Mouse (Mus musculus) lung, postnatal 0 days (tissue): ENCODE measurements around the gene Csf2. TPM values are rescaled to one million over a fixed set of nuclear protein-coding genes. Genes with fewer than 3 reads are reported as not detected.

ENCODE experiments used
- ATAC-seq: fragments of 200-750 bp; cut with Nextera tagmentation; 2 replicates; pipeline ENCODE4 v1.8.0; 2017; ENCODE audit warnings: moderate library complexity
- DNase-seq: peaks from one replicate; pipeline ENCODE4 v3.0.0-alpha.2; 2016; ENCODE audit warnings: low spot score
- H3K27ac ChIP-seq: fragments of 300-500 bp; sonication (generic); 2 replicates; pipeline ENCODE4 v1.5.1; 2014; ENCODE audit warnings: antibody characterized with exemption, mild to moderate bottlenecking, low read length, mixed read lengths
- H3K27me3 ChIP-seq: fragments of 300-500 bp; sonication (generic); replicated peaks from 2 replicates; pipeline ENCODE4 v1.6.1; 2014; ENCODE audit warnings: low read length, mixed read lengths; ENCODE audit not compliant: insufficient read depth
- H3K36me3 ChIP-seq: fragments of 300-500 bp; sonication (generic); 2 replicates; pipeline ENCODE4 v1.6.1; 2014; ENCODE audit warnings: low read length, mixed read lengths; ENCODE audit not compliant: insufficient read depth
- H3K4me1 ChIP-seq: fragments of 300-500 bp; sonication (generic); 2 replicates; pipeline ENCODE4 v1.6.1; 2014; ENCODE audit warnings: antibody characterized with exemption, low read depth, low read length, mixed read lengths; ENCODE audit not compliant: insufficient read depth
- H3K4me2 ChIP-seq: fragments of 300-500 bp; sonication (generic); replicated peaks from 2 replicates; pipeline ENCODE4 v1.6.1; 2014; ENCODE audit warnings: low read depth, mild to moderate bottlenecking, low read length, moderate library complexity, mixed read lengths
- H3K4me3 ChIP-seq: fragments of 300-500 bp; sonication (generic); 2 replicates; pipeline ENCODE4 v1.5.1; 2014; ENCODE audit warnings: low read depth, low read length
- H3K9ac ChIP-seq: fragments of 300-500 bp; sonication (generic); replicated peaks from 2 replicates; pipeline ENCODE4 v1.6.1; 2014; ENCODE audit warnings: low read depth, mild to moderate bottlenecking
- H3K9me3 ChIP-seq: fragments of 300-500 bp; sonication (generic); 2 replicates; pipeline ENCODE4 v1.6.1; 2016; ENCODE audit warnings: low read length, mixed read lengths
- CTCF ChIP-seq: IDR thresholded peaks from 2 replicates; pipeline ENCODE4 v1.5.1; 2016; ENCODE audit warnings: antibody characterized with exemption, mild to moderate bottlenecking
- EP300 ChIP-seq: IDR thresholded peaks from 2 replicates; pipeline ENCODE4 v1.6.1; 2016; ENCODE audit warnings: antibody characterized with exemption, mild to moderate bottlenecking, control low read depth
- WGBS: fragments of 180-500 bp; shearing (Covaris S2); extraction: QIAGEN DNeasy Blood & Tissue Kit; methylation state at CpG from one replicate; pipeline ENCODE4 v1.1.7; 2014; 5-methylcytosine and 5-hydroxymethylcytosine counted together
- polyA plus RNA-seq: library from polyadenylated mRNA; unstranded; fragments of >200 nt; fragmentation: Nextera tagmentation; extraction: Ambion mirVana; gene quantifications from 2 replicates; pipeline ENCODE4 v1.2.1, GENCODE M21; 2015

Csf2 gene
- polyA plus RNA-seq, 1 experiment from 2014 or later: 16.9 TPM

- Histone ChIP-seq H3K36me3 (no peaks in the 10 kb centered on the region), H3K27ac (no peak overlapping the region), H3K4me2 (no peak overlapping the region), H3K4me1 (no peaks in the 10 kb centered on the region), H3K9ac (no peak overlapping the region), H3K27me3 (no peaks in the 10 kb centered on the region), H3K9me3 (no peaks in the 10 kb centered on the region), H3K4me3 (no peak overlapping the region)
- ATAC-seq (no peak), DNase-seq (no peak)
- TF ChIP-seq CTCF (no peak), EP300 (no peak)
- 56% methylated on average over 6 of the region's 6 CpGs for WGBS
Measured at GRCm38 (mm10) chr11:54244465-54244864, 5.0 kb downstream of the Csf2 start.

- H3K4me3 ChIP-seq: no peak overlapping the region
- no peak overlapping the region for H3K27ac ChIP-seq
- no peaks in the 10 kb centered on the region for H3K9me3 ChIP-seq
- no peaks in the 10 kb centered on the region for H3K27me3 ChIP-seq
- no peak for DNase-seq
- H3K9ac ChIP-seq: no peak overlapping the region
- H3K4me2 ChIP-seq: no peak overlapping the region
- ATAC-seq: no peak
- no peaks in the 10 kb centered on the region for H3K4me1 ChIP-seq
- WGBS: 85% methylated on average over 3 of the region's 3 CpGs
- TF ChIP-seq CTCF (no peak), EP300 (no peak)
- H3K36me3 ChIP-seq: no peaks in the 10 kb centered on the region
Measured at GRCm38 (mm10) chr11:54242494-54242893, 7.0 kb downstream of the Csf2 start.

- no peak overlapping the region for H3K27ac ChIP-seq
- H3K4me1 ChIP-seq: no peaks in the 10 kb centered on the region
- H3K27me3 ChIP-seq: no peaks in the 10 kb centered on the region
- TF ChIP-seq EP300 (no peak), CTCF (no peak)
- ATAC-seq (peak; percentile 94), DNase-seq (peak; percentile 86)
- no peaks in the 10 kb centered on the region for H3K9me3 ChIP-seq
- no peak overlapping the region for H3K4me3 ChIP-seq
- 20% methylated on average over 2 of the region's 2 CpGs for WGBS
- H3K36me3 ChIP-seq: no peaks in the 10 kb centered on the region
- no peak overlapping the region for H3K4me2 ChIP-seq
- no peak overlapping the region for H3K9ac ChIP-seq
Measured at GRCm38 (mm10) chr11:54236939-54237338, 12.5 kb downstream of the Csf2 start.

GRCm38 (mm10) chr11:54227478-54227877 lies 22.0 kb downstream of the Csf2 start:
- H3K36me3 ChIP-seq: no peaks in the 10 kb centered on the region
- ATAC-seq (no peak), DNase-seq (no peak)
- 75% methylated on average over 2 of the region's 2 CpGs for WGBS
- no peak overlapping the region for H3K9ac ChIP-seq
- TF ChIP-seq EP300: no peak
- TF ChIP-seq CTCF: no peak
- no peak overlapping the region for H3K4me2 ChIP-seq
- no peaks in the 10 kb centered on the region for H3K4me1 ChIP-seq
- no peaks in the 10 kb centered on the region for H3K9me3 ChIP-seq
- H3K27ac ChIP-seq: no peak overlapping the region
- no peak overlapping the region for H3K4me3 ChIP-seq
- H3K27me3 ChIP-seq: no peaks in the 10 kb centered on the region

- H3K4me2 ChIP-seq: no peak overlapping the region
- H3K9me3 ChIP-seq: no peaks in the 10 kb centered on the region
- TF ChIP-seq EP300: no peak
- no peak for TF ChIP-seq CTCF
- no peak overlapping the region for H3K9ac ChIP-seq
- no peak for ATAC-seq
- WGBS: 78% methylated on average over 5 of the region's 5 CpGs
- H3K4me3 ChIP-seq: no peak overlapping the region
- H3K4me1 ChIP-seq: no peaks in the 10 kb centered on the region
- H3K27me3 ChIP-seq: no peaks in the 10 kb centered on the region
- no peak overlapping the region for H3K27ac ChIP-seq
- no peak for DNase-seq
- H3K36me3 ChIP-seq: no peaks in the 10 kb centered on the region
Measured at GRCm38 (mm10) chr11:54224475-54224986, 24.9 kb downstream of the Csf2 start.

- Histone ChIP-seq H3K4me3 (no peak overlapping the region), H3K9me3 (no peaks in the 10 kb centered on the region), H3K27me3 (no peaks in the 10 kb centered on the region), H3K27ac (no peak overlapping the region), H3K36me3 (no peaks in the 10 kb centered on the region), H3K4me2 (no peak overlapping the region), H3K4me1 (no peaks in the 10 kb centered on the region), H3K9ac (no peak overlapping the region)
- TF ChIP-seq CTCF: no peak
- TF ChIP-seq EP300: no peak
- 65% methylated on average over 9 of the region's 9 CpGs for WGBS
- no peak for DNase-seq
- no peak for ATAC-seq
Measured at GRCm38 (mm10) chr11:54223637-54224474, 25.6 kb downstream of the Csf2 start.
